Mouse (Mus musculus) midbrain, embryonic 12.5 days (tissue): Measurements from ENCODE around the gene Otulin. TPM values are rescaled to one million over a fixed set of nuclear protein-coding genes. Genes with fewer than 3 reads are reported as not detected.
A peak's percentile ranks its signal among the peaks of the same experiment; 100 is the strongest.

ENCODE experiments used
- ATAC-seq: fragments of 200-750 bp; cut with Nextera tagmentation; 2 replicates; pipeline ENCODE4 v1.8.0; 2017; ENCODE audit warnings: low read depth, moderate TSS enrichment, moderate library complexity; ENCODE audit not compliant: low FRiP score
- H3K27ac ChIP-seq: fragments of 300-500 bp; sonication (generic); replicated peaks from 2 replicates; pipeline ENCODE4 v1.5.1; 2016; ENCODE audit warnings: mild to moderate bottlenecking
- H3K27me3 ChIP-seq: fragments of 300-500 bp; sonication (generic); 2 replicates; pipeline ENCODE4 v1.6.1; 2016; ENCODE audit warnings: mild to moderate bottlenecking
- H3K36me3 ChIP-seq: fragments of 300-500 bp; sonication (generic); 2 replicates; pipeline ENCODE4 v1.6.1; 2016
- H3K4me1 ChIP-seq: fragments of 300-500 bp; sonication (generic); 2 replicates; pipeline ENCODE4 v1.6.1; 2016
- H3K4me2 ChIP-seq: fragments of 300-500 bp; sonication (generic); replicated peaks from 2 replicates; pipeline ENCODE4 v1.6.1; 2016; ENCODE audit warnings: mild to moderate bottlenecking, moderate library complexity
- H3K4me3 ChIP-seq: fragments of 300-500 bp; sonication (generic); 2 replicates; pipeline ENCODE4 v1.5.1; 2016; ENCODE audit warnings: mild to moderate bottlenecking
- H3K9ac ChIP-seq: fragments of 300-500 bp; sonication (generic); replicated peaks from 2 replicates; pipeline ENCODE4 v1.6.1; 2016; ENCODE audit warnings: mild to moderate bottlenecking, moderate library complexity
- H3K9me3 ChIP-seq: fragments of 300-500 bp; sonication (generic); 2 replicates; pipeline ENCODE4 v1.6.1; 2016; ENCODE audit warnings: mild to moderate bottlenecking
- WGBS: fragments of 180-500 bp; shearing (Covaris S2); methylation state at CpG from one replicate; pipeline ENCODE4 v1.1.7; 2016; 5-methylcytosine and 5-hydroxymethylcytosine counted together
- polyA plus RNA-seq: library from polyadenylated mRNA; unstranded; fragments of >200 nt; fragmentation: Nextera tagmentation; extraction: Ambion mirVana; gene quantifications from 2 replicates; pipeline ENCODE4 v1.2.1, GENCODE M21; 2016

Otulin gene
- polyA plus RNA-seq, 1 experiment from 2014 or later: 29.0 TPM

GRCm38 (mm10) chr15:27625014-27625889 is 5.2 kb downstream of the Otulin start:
- Histone ChIP-seq H3K4me1 (peaks cover 15% of the 10 kb centered on the region), H3K27ac (no peak overlapping the region), H3K27me3 (no peaks in the 10 kb centered on the region), H3K9ac (no peak overlapping the region), H3K36me3 (peaks cover 9% of the 10 kb centered on the region), H3K4me3 (no peak overlapping the region), H3K4me2 (no peak overlapping the region), H3K9me3 (no peaks in the 10 kb centered on the region)
- 91% methylated on average over 13 of the region's 13 CpGs for WGBS
- no peak for ATAC-seq

- no peak for ATAC-seq
- H3K4me2 ChIP-seq: no peak overlapping the region
- H3K9me3 ChIP-seq: no peaks in the 10 kb centered on the region
- no peaks in the 10 kb centered on the region for H3K27me3 ChIP-seq
- H3K36me3 ChIP-seq: peaks cover 14% of the 10 kb centered on the region
- WGBS: 92% methylated on average over 6 of the region's 6 CpGs
- no peak overlapping the region for H3K27ac ChIP-seq
- H3K9ac ChIP-seq: no peak overlapping the region
- H3K4me3 ChIP-seq: no peak overlapping the region
- H3K4me1 ChIP-seq: no peaks in the 10 kb centered on the region
Measured at GRCm38 (mm10) chr15:27623286-27623685, 7.2 kb downstream of the Otulin start.

- H3K4me1 ChIP-seq: no peaks in the 10 kb centered on the region
- H3K4me2 ChIP-seq: no peak overlapping the region
- H3K4me3 ChIP-seq: no peak overlapping the region
- H3K9ac ChIP-seq: no peak overlapping the region
- ATAC-seq: no peak
- H3K27ac ChIP-seq: no peak overlapping the region
- no peaks in the 10 kb centered on the region for H3K27me3 ChIP-seq
- WGBS: 89% methylated on average over 6 of the region's 6 CpGs
- H3K9me3 ChIP-seq: no peaks in the 10 kb centered on the region
- H3K36me3 ChIP-seq: peaks cover 27% of the 10 kb centered on the region
Measured at GRCm38 (mm10) chr15:27620475-27621185, 9.9 kb downstream of the Otulin start.

GRCm38 (mm10) chr15:27619683-27620082 is 10.8 kb downstream of the Otulin start:
- H3K4me1 ChIP-seq: no peaks in the 10 kb centered on the region
- ATAC-seq: no peak
- H3K4me2 ChIP-seq: no peak overlapping the region
- no peaks in the 10 kb centered on the region for H3K27me3 ChIP-seq
- no peak overlapping the region for H3K4me3 ChIP-seq
- no peaks in the 10 kb centered on the region for H3K9me3 ChIP-seq
- WGBS: 88% methylated on average over 3 of the region's 3 CpGs
- H3K9ac ChIP-seq: no peak overlapping the region
- H3K27ac ChIP-seq: no peak overlapping the region
- peaks cover 30% of the 10 kb centered on the region for H3K36me3 ChIP-seq

- no peak for ATAC-seq
- Histone ChIP-seq H3K4me1 (no peaks in the 10 kb centered on the region), H3K4me3 (no peak overlapping the region), H3K9me3 (no peaks in the 10 kb centered on the region), H3K27ac (no peak overlapping the region), H3K36me3 (peaks cover 36% of the 10 kb centered on the region), H3K4me2 (no peak overlapping the region), H3K9ac (no peak overlapping the region), H3K27me3 (no peaks in the 10 kb centered on the region)
- 93% methylated on average over 6 of the region's 6 CpGs for WGBS
Measured at GRCm38 (mm10) chr15:27618778-27619533, 11.5 kb downstream of the Otulin start.

GRCm38 (mm10) chr15:27617227-27617626 is 13.3 kb downstream of the Otulin start:
- ATAC-seq: no peak
- no peaks in the 10 kb centered on the region for H3K4me1 ChIP-seq
- no peak overlapping the region for H3K4me2 ChIP-seq
- H3K4me3 ChIP-seq: no peak overlapping the region
- H3K27ac ChIP-seq: no peak overlapping the region
- H3K36me3 ChIP-seq: peaks cover 32% of the 10 kb centered on the region
- 82% methylated on average over 3 of the region's 3 CpGs for WGBS
- H3K9me3 ChIP-seq: no peaks in the 10 kb centered on the region
- no peaks in the 10 kb centered on the region for H3K27me3 ChIP-seq
- H3K9ac ChIP-seq: no peak overlapping the region

GRCm38 (mm10) chr15:27616159-27616558 is 14.3 kb downstream of the Otulin start:
- ATAC-seq: no peak
- H3K9ac ChIP-seq: no peak overlapping the region
- no peaks in the 10 kb centered on the region for H3K9me3 ChIP-seq
- peaks cover 27% of the 10 kb centered on the region for H3K36me3 ChIP-seq
- no peaks in the 10 kb centered on the region for H3K27me3 ChIP-seq
- no peak overlapping the region for H3K27ac ChIP-seq
- no peaks in the 10 kb centered on the region for H3K4me1 ChIP-seq
- no peak overlapping the region for H3K4me2 ChIP-seq
- 89% methylated on average over 4 of the region's 4 CpGs for WGBS
- no peak overlapping the region for H3K4me3 ChIP-seq

- H3K4me1 ChIP-seq: no peaks in the 10 kb centered on the region
- WGBS: 94% methylated on average over 4 of the region's 4 CpGs
- H3K9me3 ChIP-seq: no peaks in the 10 kb centered on the region
- no peaks in the 10 kb centered on the region for H3K27me3 ChIP-seq
- no peak overlapping the region for H3K9ac ChIP-seq
- H3K36me3 ChIP-seq: peaks cover 30% of the 10 kb centered on the region
- no peak overlapping the region for H3K4me2 ChIP-seq
- no peak overlapping the region for H3K4me3 ChIP-seq
- H3K27ac ChIP-seq: no peak overlapping the region
- 0 out of 2 replicates have a peak, but pooled peaks have one; percentile 21 for ATAC-seq
Measured at GRCm38 (mm10) chr15:27613255-27613654, 17.2 kb downstream of the Otulin start.

- no peak overlapping the region for H3K27ac ChIP-seq
- no peak overlapping the region for H3K9ac ChIP-seq
- 56% methylated on average over 6 of the region's 6 CpGs for WGBS
- H3K36me3 ChIP-seq: peaks cover 33% of the 10 kb centered on the region
- no peaks in the 10 kb centered on the region for H3K9me3 ChIP-seq
- H3K4me1 ChIP-seq: no peaks in the 10 kb centered on the region
- peak; percentile 83 for ATAC-seq
- H3K4me2 ChIP-seq: no peak overlapping the region
- H3K27me3 ChIP-seq: no peaks in the 10 kb centered on the region
- H3K4me3 ChIP-seq: no peak overlapping the region
Measured at GRCm38 (mm10) chr15:27612533-27613221, 17.8 kb downstream of the Otulin start.

- H3K4me2 ChIP-seq: no peak overlapping the region
- H3K4me3 ChIP-seq: no peak overlapping the region
- no peaks in the 10 kb centered on the region for H3K9me3 ChIP-seq
- ATAC-seq: no peak
- H3K27me3 ChIP-seq: no peaks in the 10 kb centered on the region
- H3K36me3 ChIP-seq: peaks cover 40% of the 10 kb centered on the region
- no peak overlapping the region for H3K27ac ChIP-seq
- H3K9ac ChIP-seq: no peak overlapping the region
- 86% methylated on average over 4 of the region's 4 CpGs for WGBS
- no peaks in the 10 kb centered on the region for H3K4me1 ChIP-seq
Measured at GRCm38 (mm10) chr15:27609554-27609953, 20.9 kb downstream of the Otulin start.

- Histone ChIP-seq H3K27me3 (no peaks in the 10 kb centered on the region), H3K9me3 (no peaks in the 10 kb centered on the region), H3K27ac (no peak overlapping the region), H3K4me3 (no peak overlapping the region), H3K4me1 (no peaks in the 10 kb centered on the region), H3K9ac (no peak overlapping the region), H3K4me2 (no peak overlapping the region), H3K36me3 (peaks cover 44% of the 10 kb centered on the region)
- ATAC-seq: no peak
- 83% methylated on average over 3 of the region's 3 CpGs for WGBS
Measured at GRCm38 (mm10) chr15:27605252-27605651, 25.2 kb downstream of the Otulin start.
